Mouse (Mus musculus): ENCODE measurements around the gene Sh3kbp1. TPM values are rescaled to one million over a fixed set of nuclear protein-coding genes. Genes with fewer than 3 reads are reported as not detected.

The Sh3kbp1 gene
- polyA plus RNA-seq, 1 experiment from 2014 or later = 196 TPM

GRCm38 (mm10) chrX:159804371-159804770 lies 177.3 kb downstream of the Sh3kbp1 start:
- WGBS (ENCODE audit: missing documents) = no CpG with 5 or more reads among the region's 1 CpGs
- Histone ChIP-seq H3K36me3 (ENCODE audit: inconsistent target) (no peaks in the 10 kb centered on the region), H3K4me3 (ENCODE audit: inconsistent target) (no peak overlapping the region), H3K27ac (no peak overlapping the region), H3K79me2 (ENCODE audit: inconsistent target) (peaks cover 17% of the 10 kb centered on the region; the same call in 1 of the 2 replicates)

GRCm38 (mm10) chrX:159809510-159809909 lies 182.4 kb downstream of the Sh3kbp1 start:
- no peaks in the 10 kb centered on the region for H3K36me3 ChIP-seq (ENCODE audit: inconsistent target)
- H3K27ac ChIP-seq = no peak overlapping the region
- no peak overlapping the region for H3K4me3 ChIP-seq (ENCODE audit: inconsistent target)
- no peaks in the 10 kb centered on the region for H3K79me2 ChIP-seq (ENCODE audit: inconsistent target)
- WGBS (ENCODE audit: missing documents) = 88% methylated on average over 6 of the region's 6 CpGs

- no peak overlapping the region for H3K4me3 ChIP-seq (ENCODE audit: inconsistent target)
- no peaks in the 10 kb centered on the region for H3K36me3 ChIP-seq (ENCODE audit: inconsistent target)
- H3K27ac ChIP-seq = no peak overlapping the region
- no peaks in the 10 kb centered on the region for H3K79me2 ChIP-seq (ENCODE audit: inconsistent target)
- 53% methylated on average over 3 of the region's 3 CpGs for WGBS (ENCODE audit: missing documents)
Observed at GRCm38 (mm10) chrX:159810469-159810868, 183.4 kb downstream of the Sh3kbp1 start.

DNA sequence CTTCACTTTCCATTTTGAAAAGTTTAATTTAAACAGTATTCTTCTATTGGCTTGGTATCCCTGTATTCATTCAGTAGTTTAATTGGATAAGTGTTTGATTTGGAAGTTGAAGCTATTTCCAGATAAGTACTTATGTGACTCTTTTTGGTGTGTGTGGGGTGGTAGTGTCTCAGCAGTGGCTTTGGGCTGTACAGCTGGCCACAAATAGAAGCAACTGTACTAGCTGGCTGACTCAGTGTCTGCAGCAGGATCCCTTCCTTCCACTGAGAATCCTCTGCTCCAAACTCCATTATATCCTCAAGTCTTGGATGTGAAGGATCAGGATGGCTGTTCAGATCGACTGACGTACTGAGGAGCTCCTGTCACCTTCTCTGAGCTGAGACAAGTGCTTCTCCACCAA lies 190.4 kb downstream of the Sh3kbp1 start:
- Histone ChIP-seq H3K79me2 (ENCODE audit: inconsistent target) (no peaks in the 10 kb centered on the region), H3K4me3 (ENCODE audit: inconsistent target) (no peak overlapping the region), H3K36me3 (ENCODE audit: inconsistent target) (no peaks in the 10 kb centered on the region), H3K27ac (no peak overlapping the region)
- WGBS (ENCODE audit: missing documents) = 84% methylated on average over 2 of the region's 2 CpGs

DNA sequence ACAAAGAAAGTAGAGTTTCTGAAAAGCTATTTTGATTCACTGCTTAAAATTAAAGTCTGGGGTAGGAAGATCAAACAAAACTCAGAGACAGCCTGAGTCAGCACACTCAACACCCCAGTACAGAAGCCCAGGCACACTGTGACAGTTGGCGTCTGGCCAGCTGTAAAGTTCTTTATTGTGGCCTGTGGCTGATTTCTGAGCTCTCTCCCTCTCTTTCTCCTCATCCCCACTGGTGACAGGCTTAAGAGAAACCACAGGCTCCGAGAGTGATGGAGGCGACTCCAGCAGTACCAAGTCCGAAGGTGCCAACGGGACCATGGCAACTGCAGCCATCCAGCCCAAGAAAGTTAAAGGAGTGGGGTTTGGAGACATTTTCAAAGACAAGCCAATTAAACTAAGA lies 201.1 kb downstream of the Sh3kbp1 start:
- Histone ChIP-seq H3K36me3 (ENCODE audit: inconsistent target) (no peaks in the 10 kb centered on the region), H3K4me3 (ENCODE audit: inconsistent target) (no peak overlapping the region), H3K79me2 (ENCODE audit: inconsistent target) (no peaks in the 10 kb centered on the region; the same call in 1 of the 2 replicates), H3K27ac (no peak overlapping the region)
- WGBS (ENCODE audit: missing documents) = 94% methylated on average over 3 of the region's 5 CpGs

- Histone ChIP-seq H3K27ac (no peak overlapping the region), H3K4me3 (ENCODE audit: inconsistent target) (no peak overlapping the region), H3K36me3 (ENCODE audit: inconsistent target) (no peaks in the 10 kb centered on the region), H3K79me2 (ENCODE audit: inconsistent target) (no peaks in the 10 kb centered on the region; the same call in 1 of the 2 replicates)
- WGBS (ENCODE audit: missing documents) = 79% methylated on average over 6 of the region's 6 CpGs
Observed at GRCm38 (mm10) chrX:159829192-159829852, 202.2 kb downstream of the Sh3kbp1 start.

DNA sequence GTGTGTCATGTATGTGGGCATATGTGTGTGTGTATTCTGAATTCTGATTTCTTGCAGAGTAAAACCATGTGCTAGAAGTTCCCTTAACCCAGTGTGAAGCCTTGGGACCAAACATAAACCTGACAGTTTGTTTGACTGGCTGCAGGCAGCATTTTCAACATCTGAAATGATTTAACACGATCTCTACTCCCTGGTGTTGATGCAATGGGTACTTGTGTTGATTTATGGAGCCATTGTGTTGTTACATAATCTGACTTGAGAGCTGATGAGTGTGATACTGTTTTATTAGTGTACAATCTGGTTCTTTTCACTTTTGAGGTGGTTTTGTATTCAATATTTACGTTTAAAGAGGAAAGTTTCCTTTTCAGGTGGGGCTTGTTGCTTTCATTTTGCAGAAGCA lies 204.1 kb downstream of the Sh3kbp1 start:
- H3K27ac ChIP-seq = no peak overlapping the region
- 69% methylated on average over 2 of the region's 2 CpGs for WGBS (ENCODE audit: missing documents)
- no peaks in the 10 kb centered on the region; the same call in 1 of the 2 replicates for H3K79me2 ChIP-seq (ENCODE audit: inconsistent target)
- H3K36me3 ChIP-seq (ENCODE audit: inconsistent target) = no peaks in the 10 kb centered on the region
- no peak overlapping the region for H3K4me3 ChIP-seq (ENCODE audit: inconsistent target)

DNA sequence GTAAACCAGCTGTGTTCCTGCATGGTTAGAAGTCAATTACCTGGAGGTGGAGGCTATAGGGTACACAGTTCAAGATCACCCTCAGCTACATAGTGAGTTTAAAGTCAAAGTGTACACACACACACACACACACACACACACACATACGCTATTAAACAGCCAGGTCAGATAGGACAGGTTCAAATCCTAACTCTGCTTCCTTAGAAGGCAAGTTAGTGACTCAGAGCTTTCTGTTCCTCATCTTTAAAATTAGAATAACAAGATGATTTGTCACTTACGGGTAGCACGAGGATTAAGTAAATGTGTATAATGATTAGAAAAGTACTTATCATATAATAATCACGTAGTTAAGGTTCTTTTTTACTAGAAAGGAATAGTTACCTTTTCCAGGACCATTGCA lies 208.2 kb downstream of the Sh3kbp1 start:
- Histone ChIP-seq H3K4me3 (ENCODE audit: inconsistent target) (no peak overlapping the region), H3K79me2 (ENCODE audit: inconsistent target) (peaks cover 11% of the 10 kb centered on the region; the same call in 1 of the 2 replicates), H3K27ac (peak overlapping the region; percentile 71), H3K36me3 (ENCODE audit: inconsistent target) (no peaks in the 10 kb centered on the region)
- 22% methylated on average over 4 of the region's 4 CpGs for WGBS (ENCODE audit: missing documents)

GRCm38 (mm10) chrX:159837379-159837778 lies 210.3 kb downstream of the Sh3kbp1 start:
- H3K79me2 ChIP-seq (ENCODE audit: inconsistent target) = peaks cover 21% of the 10 kb centered on the region; the same call in 1 of the 2 replicates
- H3K4me3 ChIP-seq (ENCODE audit: inconsistent target) = no peak overlapping the region
- peak overlapping the region; percentile 36 for H3K27ac ChIP-seq
- WGBS (ENCODE audit: missing documents) = 36% methylated on average over 1 of the region's 1 CpGs
- H3K36me3 ChIP-seq (ENCODE audit: inconsistent target) = no peaks in the 10 kb centered on the region

- Histone ChIP-seq H3K79me2 (ENCODE audit: inconsistent target) (peaks cover 26% of the 10 kb centered on the region; the same call in 1 of the 2 replicates), H3K36me3 (ENCODE audit: inconsistent target) (no peaks in the 10 kb centered on the region), H3K27ac (no peak overlapping the region), H3K4me3 (ENCODE audit: inconsistent target) (no peak overlapping the region)
- 89% methylated on average over 2 of the region's 2 CpGs for WGBS (ENCODE audit: missing documents)
Observed at GRCm38 (mm10) chrX:159839786-159840185, 212.7 kb downstream of the Sh3kbp1 start.

DNA sequence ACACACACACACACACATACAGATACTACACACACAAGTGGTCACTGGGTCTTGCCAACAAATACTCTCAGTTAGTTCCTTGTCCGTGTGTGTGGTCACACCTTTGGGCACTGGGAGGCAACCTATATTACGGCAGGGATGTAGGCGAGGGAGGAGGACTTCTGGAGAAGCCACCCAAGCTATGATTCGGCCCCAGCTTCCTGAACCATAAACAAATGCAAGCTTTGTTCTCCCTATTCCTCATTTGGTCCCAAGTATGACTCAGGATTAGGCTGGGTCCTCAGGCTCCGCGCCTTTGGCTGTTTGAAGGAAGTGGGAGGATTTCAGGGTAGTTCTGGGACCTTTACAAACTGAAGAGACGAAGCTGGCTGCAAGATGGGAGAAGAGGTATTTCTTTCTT lies 213.2 kb downstream of the Sh3kbp1 start:
- no peaks in the 10 kb centered on the region for H3K36me3 ChIP-seq (ENCODE audit: inconsistent target)
- 61% methylated on average over 5 of the region's 7 CpGs for whole genome bisulfite sequencing (ENCODE audit: missing documents)
- H3K27ac ChIP-seq = no peak overlapping the region
- no peak overlapping the region for H3K4me3 ChIP-seq (ENCODE audit: inconsistent target)
- H3K79me2 ChIP-seq (ENCODE audit: inconsistent target) = peaks cover 26% of the 10 kb centered on the region; the same call in 1 of the 2 replicates

GRCm38 (mm10) chrX:159850722-159851121 lies 223.7 kb downstream of the Sh3kbp1 start:
- Histone ChIP-seq H3K27ac (no peak overlapping the region), H3K79me2 (ENCODE audit: inconsistent target) (no peaks in the 10 kb centered on the region; the same call in 1 of the 2 replicates), H3K4me3 (ENCODE audit: inconsistent target) (no peak overlapping the region), H3K36me3 (ENCODE audit: inconsistent target) (no peaks in the 10 kb centered on the region)
- 84% methylated on average over 8 of the region's 8 CpGs for WGBS (ENCODE audit: missing documents)

GRCm38 (mm10) chrX:159856866-159857265 lies 229.8 kb downstream of the Sh3kbp1 start:
- no peak overlapping the region for H3K4me3 ChIP-seq (ENCODE audit: inconsistent target)
- H3K79me2 ChIP-seq (ENCODE audit: inconsistent target) = peaks cover under 1% of the 10 kb centered on the region; the same call in 1 of the 2 replicates
- no peak overlapping the region for H3K27ac ChIP-seq
- no peaks in the 10 kb centered on the region for H3K36me3 ChIP-seq (ENCODE audit: inconsistent target)
- 73% methylated on average over 1 of the region's 1 CpGs for WGBS (ENCODE audit: missing documents)

DNA sequence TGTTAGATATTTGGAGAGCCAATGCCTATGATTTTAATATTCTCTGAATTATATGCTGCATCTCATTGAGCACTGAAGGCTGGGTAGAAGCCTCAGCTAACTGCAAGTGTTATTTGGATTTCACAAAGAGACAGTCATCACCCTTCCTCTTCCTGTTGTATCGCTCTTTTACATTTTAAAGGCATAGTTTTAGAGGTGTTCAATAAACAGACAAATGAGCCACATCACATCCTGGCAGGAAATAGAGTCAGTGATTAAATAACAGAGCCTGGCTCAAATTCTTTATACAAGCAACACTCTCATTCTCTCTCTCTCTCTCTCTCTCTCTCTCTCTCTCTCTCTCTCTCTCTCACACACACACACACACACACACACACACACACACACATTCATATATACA lies 231.1 kb downstream of the Sh3kbp1 start:
- no peaks in the 10 kb centered on the region for H3K36me3 ChIP-seq (ENCODE audit: inconsistent target)
- H3K4me3 ChIP-seq (ENCODE audit: inconsistent target) = no peak overlapping the region
- WGBS (ENCODE audit: missing documents) = no CpG with 5 or more reads among the region's 1 CpGs
- peaks cover 6% of the 10 kb centered on the region; the same call in 1 of the 2 replicates for H3K79me2 ChIP-seq (ENCODE audit: inconsistent target)
- H3K27ac ChIP-seq = no peak overlapping the region

DNA sequence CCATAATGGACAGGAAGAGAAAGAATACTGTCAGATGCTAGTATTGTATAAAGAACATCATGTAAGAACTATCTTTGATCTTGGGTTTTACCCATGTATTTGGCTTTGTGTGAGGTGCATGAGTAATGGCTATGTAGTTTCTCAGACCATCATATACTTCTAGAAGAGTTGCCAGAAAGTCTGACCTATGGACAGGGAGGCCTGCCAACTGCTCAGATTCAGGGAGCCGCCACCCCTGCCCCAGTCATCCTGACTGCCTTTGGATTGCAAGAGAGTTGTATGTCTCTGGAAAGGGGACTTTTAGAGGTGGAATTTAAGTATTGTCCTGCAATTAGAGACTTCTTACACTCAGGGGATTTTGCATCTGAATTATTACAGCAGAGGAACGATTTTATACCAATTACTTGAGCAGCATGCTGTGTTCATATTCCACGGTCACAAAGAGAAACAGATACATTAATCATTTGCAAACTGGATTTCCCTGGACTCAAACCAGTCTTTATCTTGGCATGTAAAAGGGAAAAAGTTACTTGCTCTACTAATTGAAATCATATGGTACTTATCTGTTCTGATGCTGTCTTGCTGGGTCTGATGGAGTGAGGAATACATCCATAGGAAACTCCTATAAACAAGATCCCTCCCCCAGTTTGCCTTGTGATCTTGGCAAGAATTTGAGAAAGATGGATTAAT lies 233.9 kb downstream of the Sh3kbp1 start:
- Histone ChIP-seq H3K36me3 (ENCODE audit: inconsistent target) (no peaks in the 10 kb centered on the region), H3K27ac (no peak overlapping the region), H3K4me3 (ENCODE audit: inconsistent target) (no peak overlapping the region), H3K79me2 (ENCODE audit: inconsistent target) (peaks cover 6% of the 10 kb centered on the region; the same call in 1 of the 2 replicates)
- 90% methylated on average over 3 of the region's 3 CpGs for WGBS (ENCODE audit: missing documents)

All from macrophage (primary cell).